In the genomic region with DNA sequence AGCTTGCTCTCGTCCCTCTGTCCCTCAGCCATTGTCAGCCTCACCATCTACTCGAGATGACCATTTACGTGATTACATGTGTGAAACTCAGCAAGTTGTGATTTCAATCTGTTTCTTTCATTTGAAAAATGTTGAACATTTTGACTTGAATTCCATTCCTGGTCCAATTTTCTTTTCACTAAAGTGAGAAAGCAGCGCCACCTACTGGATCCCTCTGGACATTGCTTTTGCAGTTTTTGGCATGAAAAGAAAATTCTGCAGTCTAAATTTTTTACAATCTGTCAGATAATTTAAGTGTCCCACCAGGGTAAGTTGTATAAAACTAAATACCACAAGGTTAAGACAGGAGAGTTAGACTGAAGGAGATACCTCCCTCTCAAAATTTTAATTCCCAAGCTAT, we compare ENCODE assay signal across 9 mouse cellular contexts.
DNase-seq lines count a peak whose midpoint lies in the region; ATAC-seq and TF ChIP-seq lines count a peak whose summit lies in the region.
"Had no signal": no experiment of that assay in that cellular context is flagged by ENCODE, and none has a peak within 500 bp of the region (broad histone marks: within the 10 kb centered on the region; RNA-seq: fewer than 3 reads in every experiment).

No protein-coding gene starts in this region.

- no peak for TF ChIP-seq EP300 in lung, postnatal 0 days (IDR thresholded peaks at IDR 0.05)

- no peak overlapping the region for H3K9ac ChIP-seq in midbrain, embryonic 11.5 days (ENCODE audit: low read length)
- no peak overlapping the region for H3K9ac ChIP-seq in midbrain, embryonic 16.5 days (ENCODE audit: low read depth, low read length)
- H3K9ac ChIP-seq in lung, postnatal 0 days (replicated peaks; ENCODE audit: low read depth): no peak overlapping the region
- H3K9ac ChIP-seq: neural tube, embryonic 13.5 days had no signal

- peak; percentile 82 for TF ChIP-seq CTCF in lung, postnatal 0 days (IDR thresholded peaks at IDR 0.05)

- H3K4me3 ChIP-seq in midbrain, embryonic 11.5 days (ENCODE audit: low read depth, low read length): no peak overlapping the region
- H3K4me3 ChIP-seq in midbrain, embryonic 16.5 days (ENCODE audit: low read depth, low read length): no peak overlapping the region
- no peak overlapping the region for H3K4me3 ChIP-seq in lung, postnatal 0 days (ENCODE audit: low read depth, low read length)
- H3K4me3 ChIP-seq: neural tube, embryonic 13.5 days had no signal

- H3K4me1 ChIP-seq in midbrain, embryonic 11.5 days (ENCODE audit: control insufficient read depth, insufficient read depth, low read length): no peaks in the 10 kb centered on the region
- H3K4me1 ChIP-seq in midbrain, embryonic 16.5 days (ENCODE audit: control insufficient read depth, insufficient read depth, low read length): no peaks in the 10 kb centered on the region
- H3K4me1 ChIP-seq in lung, postnatal 0 days (ENCODE audit: insufficient read depth, low read depth, low read length): no peaks in the 10 kb centered on the region
- H3K4me1 ChIP-seq: neural tube, embryonic 13.5 days had no signal

- no peaks in the 10 kb centered on the region for H3K36me3 ChIP-seq in midbrain, embryonic 11.5 days (ENCODE audit: control insufficient read depth, insufficient read depth, low read length)
- H3K36me3 ChIP-seq in midbrain, embryonic 16.5 days (ENCODE audit: control insufficient read depth, insufficient read depth, low read length): no peaks in the 10 kb centered on the region
- H3K36me3 ChIP-seq in lung, postnatal 0 days (ENCODE audit: insufficient read depth, low read length): no peaks in the 10 kb centered on the region
- peaks cover 5% of the 10 kb centered on the region for H3K36me3 ChIP-seq in splenic B cell, adult 2 months (ENCODE audit: control insufficient read depth, insufficient read depth, low read length, poor library complexity, severe bottlenecking)
- H3K36me3 ChIP-seq: neural tube, embryonic 13.5 days had no signal

- DNase-seq in adrenal gland, adult 18-20 months (ENCODE audit: low spot score in 2 of 2): peak; percentile 60 to 66
- DNase-seq in adrenal gland, adult 2 months: no peak
- peak; percentile 97 for DNase-seq in midbrain, embryonic 11.5 days (ENCODE audit: low spot score, missing footprints)
- DNase-seq in cerebellum, adult 8-10 months: peak; percentile 75
- peak; percentile 83 for DNase-seq in kidney, postnatal 10 days
- peak; percentile 75 for DNase-seq in lung, postnatal 0 days (ENCODE audit: low spot score)
- DNase-seq in splenic B cell, adult 2 months (ENCODE audit: low read depth, low spot score): peak; percentile 63

- no peak for ATAC-seq in midbrain, embryonic 11.5 days (ENCODE audit: low FRiP score)
- ATAC-seq in midbrain, embryonic 16.5 days: no peak
- ATAC-seq in lung, postnatal 0 days: no peak

- no peak overlapping the region for H3K27ac ChIP-seq in midbrain, embryonic 11.5 days (ENCODE audit: low read depth, low read length)
- no peak overlapping the region for H3K27ac ChIP-seq in midbrain, embryonic 16.5 days (ENCODE audit: low read length)
- no peak overlapping the region for H3K27ac ChIP-seq in lung, postnatal 0 days (ENCODE audit: low read length)
- H3K27ac ChIP-seq: neural tube, embryonic 13.5 days had no signal

- no peaks in the 10 kb centered on the region for H3K9me3 ChIP-seq in midbrain, embryonic 11.5 days (ENCODE audit: control insufficient read depth, low read length)
- no peaks in the 10 kb centered on the region for H3K9me3 ChIP-seq in midbrain, embryonic 16.5 days (replicated peaks; ENCODE audit: control insufficient read depth, low read length, poor library complexity, severe bottlenecking)
- no peaks in the 10 kb centered on the region for H3K9me3 ChIP-seq in lung, postnatal 0 days (ENCODE audit: low read length)
- H3K9me3 ChIP-seq: neural tube, embryonic 13.5 days had no signal

- no peak overlapping the region for H3K4me2 ChIP-seq in midbrain, embryonic 11.5 days
- no peak overlapping the region for H3K4me2 ChIP-seq in midbrain, embryonic 16.5 days (ENCODE audit: low read length)
- H3K4me2 ChIP-seq in lung, postnatal 0 days (replicated peaks; ENCODE audit: low read depth, low read length): no peak overlapping the region
- H3K4me2 ChIP-seq: neural tube, embryonic 13.5 days had no signal

- 49% methylated on average over 4 of the region's 4 CpGs for WGBS in midbrain, embryonic 11.5 days
- 32% methylated on average over 4 of the region's 4 CpGs for WGBS in midbrain, embryonic 16.5 days
- 26% methylated on average over 4 of the region's 4 CpGs for WGBS in lung, postnatal 0 days

- no peaks in the 10 kb centered on the region for H3K27me3 ChIP-seq in midbrain, embryonic 11.5 days (ENCODE audit: control insufficient read depth, insufficient read depth, low read length)
- no peaks in the 10 kb centered on the region for H3K27me3 ChIP-seq in midbrain, embryonic 16.5 days (ENCODE audit: control insufficient read depth, insufficient read depth, low read depth, low read length)
- no peaks in the 10 kb centered on the region for H3K27me3 ChIP-seq in lung, postnatal 0 days (replicated peaks; ENCODE audit: insufficient read depth, low read length)
- no peaks in the 10 kb centered on the region for H3K27me3 ChIP-seq in splenic B cell, adult 2 months (ENCODE audit: control insufficient read depth, insufficient read depth, low read length, poor library complexity, severe bottlenecking)
- H3K27me3 ChIP-seq: neural tube, embryonic 13.5 days had no signal
